Mouse (Mus musculus) mature B cell (primary cell): Measurements from ENCODE around the gene Prkn.

Experiments used
- in situ Hi-C: fragments of 300-500 bp; cut with MboI; formaldehyde crosslinking; loops from 2 replicates; pipeline ENCODE4 v1.14.3; 2019

Prkn gene

DNA sequence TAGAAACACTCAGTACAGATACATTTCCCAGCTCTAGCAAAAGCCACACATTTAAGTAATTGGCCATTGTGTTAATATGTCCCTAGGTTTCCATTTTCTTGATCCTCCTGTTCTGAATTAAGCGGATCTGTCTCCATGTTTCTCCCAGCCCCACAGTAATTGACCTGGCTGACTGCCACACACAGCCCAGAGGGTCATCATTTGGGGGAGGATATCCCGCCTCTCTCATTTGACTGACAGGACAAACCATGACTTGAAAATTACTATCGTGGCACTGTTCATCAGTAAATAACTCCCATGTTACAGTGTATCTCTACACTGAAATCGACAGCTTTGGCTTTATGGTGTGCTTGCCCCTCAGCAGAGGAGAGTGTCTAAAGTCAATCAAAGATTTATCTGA, 146.9 kb downstream of the Prkn start:
- in situ Hi-C loops, result no loop called here

DNA sequence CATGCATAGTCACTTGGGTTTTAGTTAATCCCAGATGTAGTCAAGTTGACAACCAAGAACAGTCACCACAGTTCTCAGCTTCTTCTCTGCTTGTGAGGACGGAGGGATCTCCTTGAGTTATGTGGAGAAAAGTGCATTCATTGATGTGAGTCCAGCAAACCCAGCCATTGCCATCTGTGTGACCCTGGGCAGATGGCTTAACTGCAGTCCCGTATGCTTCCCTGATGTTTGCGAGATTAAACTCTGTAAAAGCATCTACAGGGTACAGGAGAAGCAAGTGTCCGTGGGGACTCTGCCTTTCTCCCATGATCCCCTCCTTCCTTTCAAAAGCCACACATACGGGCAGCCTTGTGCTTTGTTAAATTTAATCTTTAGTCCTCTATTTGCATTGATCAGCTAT, 157.1 kb downstream of the Prkn start:
- in situ Hi-C loops, result no loop called here

DNA sequence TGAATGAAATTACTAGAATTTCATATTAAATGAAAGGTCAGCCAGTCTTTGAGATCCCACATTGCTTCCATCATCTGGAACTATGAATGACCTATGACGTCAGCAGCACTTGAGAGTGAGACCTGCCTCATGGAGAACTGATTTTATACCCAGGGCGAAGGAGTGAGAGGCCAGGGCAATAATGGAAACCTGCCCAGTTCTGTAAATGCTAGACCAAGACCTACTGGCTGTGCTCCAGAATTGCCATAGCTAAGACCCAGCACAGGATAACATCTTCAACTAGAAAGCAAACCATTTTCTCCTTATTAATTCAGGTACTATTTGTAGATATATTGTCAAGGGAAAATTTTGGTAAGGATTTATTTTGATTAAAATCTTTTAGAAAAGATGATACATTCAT, 183.2 kb downstream of the Prkn start:
- in situ Hi-C loops, result no loop called here

DNA sequence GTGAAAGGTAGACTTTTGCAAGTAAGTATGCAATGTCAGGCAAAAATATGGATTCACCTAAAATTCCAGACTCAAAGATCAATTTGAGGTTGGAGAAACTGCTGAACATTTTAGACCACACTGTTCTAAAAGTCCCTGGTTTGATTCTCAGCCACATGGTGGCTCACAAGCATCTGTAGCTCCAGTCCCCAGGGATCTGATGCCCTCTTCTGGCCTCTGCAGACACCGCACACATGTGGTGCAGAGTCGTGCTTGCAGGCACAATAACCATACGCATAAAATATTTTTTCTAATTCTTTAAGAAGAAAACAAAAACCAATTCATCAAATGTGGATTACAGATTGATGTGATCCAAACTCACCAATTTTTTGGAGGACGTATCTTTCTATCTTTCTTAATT, 189.2 kb downstream of the Prkn start:
- in situ Hi-C loops, result no loop called here

DNA sequence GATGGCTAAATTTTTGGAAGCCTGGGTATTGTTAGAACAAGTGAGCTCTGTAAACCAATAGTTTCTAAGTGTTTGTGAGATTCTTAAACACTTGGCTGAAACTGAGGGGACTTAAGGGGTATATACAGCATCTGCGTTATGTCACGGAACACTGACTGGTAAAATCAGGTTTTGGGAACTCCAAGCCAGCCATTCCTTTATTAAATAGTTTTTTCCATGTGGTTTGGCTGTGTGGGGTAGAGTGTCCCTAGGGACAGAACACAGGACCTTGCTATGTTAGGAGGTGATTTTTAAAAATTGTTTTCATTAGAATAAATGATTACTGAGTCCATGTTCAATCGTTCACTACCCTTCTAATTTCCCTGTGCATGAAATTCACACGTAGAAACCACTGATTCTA, 190.8 kb downstream of the Prkn start:
- in situ Hi-C loops, result no loop called here

DNA sequence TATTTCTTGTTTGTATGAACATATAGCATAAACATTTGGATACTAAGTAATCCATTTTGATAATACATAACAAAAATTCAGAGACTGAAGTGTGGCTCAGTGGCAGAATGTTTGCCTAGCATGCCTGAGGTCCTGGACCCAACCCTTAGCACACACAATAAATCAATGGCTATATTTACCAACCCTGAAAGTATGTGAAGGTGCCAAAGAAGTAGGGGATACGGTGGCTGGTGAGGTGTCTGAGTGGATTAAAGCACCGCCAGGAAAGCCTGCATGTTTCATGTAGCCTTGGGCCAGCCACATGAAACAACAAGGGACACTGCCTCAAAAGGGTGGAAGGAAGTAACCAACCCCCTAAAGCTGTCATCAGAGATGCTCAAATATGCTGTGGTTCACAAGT, 192.2 kb downstream of the Prkn start:
- in situ Hi-C loops, result no loop called here

DNA sequence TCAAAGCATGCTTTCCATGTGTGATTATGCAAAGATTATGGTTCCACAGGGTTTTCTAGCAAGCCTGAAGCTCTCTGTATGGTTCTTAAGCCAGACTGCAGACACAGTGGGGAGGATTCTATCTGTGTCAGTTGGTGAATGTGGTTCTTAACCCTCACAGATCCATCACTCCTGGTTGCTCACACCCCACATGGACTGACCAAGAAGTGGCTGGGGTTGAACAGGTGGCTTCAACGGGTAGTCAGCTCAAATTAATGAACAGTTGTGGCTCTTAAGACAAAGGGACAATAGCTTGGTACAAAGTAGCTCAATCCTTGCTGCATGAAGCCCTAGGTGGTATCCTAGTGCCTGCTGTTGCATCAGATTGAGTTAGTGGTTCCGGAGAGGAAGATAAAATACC, 193.4 kb downstream of the Prkn start:
- in situ Hi-C loops, result no loop called here

DNA sequence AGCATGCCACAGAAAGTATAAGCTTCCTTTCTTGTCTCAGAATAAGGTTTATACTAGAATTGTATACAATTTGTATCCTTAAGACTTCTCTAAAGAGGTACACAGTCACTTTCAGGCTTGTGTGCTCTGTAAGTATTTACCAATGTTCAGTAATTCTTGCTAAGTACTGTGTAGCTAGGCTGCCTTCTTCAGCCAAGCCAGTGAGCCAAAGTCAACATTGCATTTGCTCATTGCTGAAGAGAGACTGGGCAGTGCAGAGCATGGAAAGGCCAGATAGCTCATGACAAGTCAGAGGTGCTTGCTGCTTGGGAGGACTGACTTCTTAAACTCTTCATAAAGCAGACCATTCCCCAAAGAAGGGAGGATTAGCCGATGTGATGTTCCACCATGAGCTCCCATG, 198.1 kb downstream of the Prkn start:
- in situ Hi-C loops, result no loop called here

DNA sequence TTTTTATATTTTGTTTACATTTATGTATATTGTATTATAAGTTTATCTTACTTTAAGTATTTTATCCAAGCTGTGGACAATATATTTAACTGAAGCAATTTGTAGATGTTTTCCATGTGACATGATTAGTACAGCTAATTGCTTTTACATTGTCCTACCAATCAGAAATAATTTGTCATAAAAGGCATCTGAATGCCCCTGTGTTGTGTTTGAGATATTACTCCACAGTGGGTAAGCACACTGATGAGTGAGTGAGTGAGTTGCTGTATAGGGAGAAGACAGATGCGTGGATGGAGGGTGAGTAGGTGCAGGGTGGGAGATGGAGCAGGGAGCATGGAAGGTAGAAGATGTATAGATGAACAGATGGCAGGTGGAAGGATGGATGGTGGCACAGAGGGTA, 218.8 kb downstream of the Prkn start:
- in situ Hi-C loops, result no loop called here

DNA sequence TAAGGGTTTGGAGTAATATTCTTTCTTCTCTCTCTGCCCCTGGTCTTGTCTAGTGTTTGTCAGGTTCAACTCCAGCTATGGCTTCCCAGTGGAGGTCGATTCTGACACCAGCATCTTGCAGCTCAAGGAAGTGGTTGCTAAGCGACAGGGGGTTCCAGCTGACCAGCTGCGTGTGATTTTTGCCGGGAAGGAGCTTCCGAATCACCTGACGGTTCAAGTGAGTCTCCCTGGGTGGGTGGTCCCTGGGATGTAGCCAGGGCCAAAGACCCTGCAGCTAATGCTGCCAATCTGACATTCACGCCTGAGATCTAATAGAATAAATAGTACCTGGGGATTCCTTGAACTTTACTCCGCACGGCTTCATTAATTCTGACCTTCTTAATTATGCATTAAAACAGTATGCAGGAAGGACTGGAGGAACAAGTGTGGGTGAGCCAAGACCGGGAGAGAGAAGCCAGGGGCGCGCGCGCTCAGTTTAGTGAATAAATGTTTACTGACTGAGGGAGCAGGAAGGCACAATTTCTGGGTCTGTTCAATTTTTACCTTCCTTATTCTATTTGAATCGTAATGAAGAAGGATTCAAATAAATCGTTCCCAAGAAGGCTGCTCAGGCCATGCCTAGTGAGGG, 227.0 kb downstream of the Prkn start:
- in situ Hi-C loops, result no loop called here

DNA sequence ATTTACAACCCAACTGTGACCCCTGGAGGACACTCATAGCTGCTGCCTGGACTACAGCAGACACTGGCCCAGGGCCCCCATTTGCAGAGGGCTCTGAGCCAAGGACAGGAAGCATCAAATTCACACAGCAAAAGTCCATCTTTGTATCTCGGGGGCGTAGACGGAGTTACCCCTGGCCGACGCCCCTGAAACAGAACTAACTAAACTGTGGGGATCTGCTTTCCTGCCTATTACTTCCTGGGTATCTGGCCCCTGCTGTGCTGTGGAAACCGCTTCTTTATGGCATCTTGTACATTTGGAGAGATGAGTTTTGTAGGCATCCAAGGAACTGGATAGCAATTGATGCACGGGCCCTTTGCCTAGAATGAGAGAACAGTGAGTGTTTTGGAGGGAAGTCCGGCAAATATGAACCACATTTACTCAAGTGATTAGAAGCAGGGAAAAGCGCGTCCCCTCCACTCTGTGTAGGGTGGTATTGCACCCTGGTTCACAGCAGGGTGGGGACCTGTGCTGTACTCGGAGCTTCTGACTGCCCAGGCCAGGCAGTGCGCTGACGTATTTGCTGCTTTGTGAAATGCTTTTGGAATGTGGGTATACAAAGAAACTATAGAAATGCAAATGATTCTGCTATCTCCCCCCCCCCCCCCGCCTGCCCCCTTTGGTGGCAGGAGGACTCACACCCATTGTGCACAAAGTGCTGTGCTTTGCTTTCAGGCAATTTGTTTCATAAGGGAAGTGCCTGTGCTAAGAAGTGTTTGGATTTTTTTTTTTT, 227.7 kb downstream of the Prkn start:
- in situ Hi-C loops, result no loop called here

DNA sequence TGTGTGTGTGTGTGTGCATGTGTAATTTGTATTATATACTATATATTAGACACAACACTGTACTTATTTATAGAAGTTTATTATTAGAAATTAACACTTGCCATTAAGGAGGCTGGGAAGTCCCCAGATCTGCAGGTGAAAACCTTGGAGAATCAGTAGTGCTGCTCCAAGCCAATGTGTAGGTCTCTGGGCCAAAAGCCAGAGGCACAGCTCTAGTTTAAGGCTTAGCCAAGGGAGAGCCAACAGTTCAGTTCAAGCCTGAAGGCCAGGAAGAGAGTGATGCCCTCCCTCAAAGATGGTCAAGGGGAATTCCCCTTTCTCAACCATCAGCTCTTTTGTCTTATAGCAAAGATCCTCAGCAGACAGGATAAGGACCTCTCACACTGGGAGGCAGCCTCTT, 230.8 kb downstream of the Prkn start:
- in situ Hi-C loops, result no loop called here

DNA sequence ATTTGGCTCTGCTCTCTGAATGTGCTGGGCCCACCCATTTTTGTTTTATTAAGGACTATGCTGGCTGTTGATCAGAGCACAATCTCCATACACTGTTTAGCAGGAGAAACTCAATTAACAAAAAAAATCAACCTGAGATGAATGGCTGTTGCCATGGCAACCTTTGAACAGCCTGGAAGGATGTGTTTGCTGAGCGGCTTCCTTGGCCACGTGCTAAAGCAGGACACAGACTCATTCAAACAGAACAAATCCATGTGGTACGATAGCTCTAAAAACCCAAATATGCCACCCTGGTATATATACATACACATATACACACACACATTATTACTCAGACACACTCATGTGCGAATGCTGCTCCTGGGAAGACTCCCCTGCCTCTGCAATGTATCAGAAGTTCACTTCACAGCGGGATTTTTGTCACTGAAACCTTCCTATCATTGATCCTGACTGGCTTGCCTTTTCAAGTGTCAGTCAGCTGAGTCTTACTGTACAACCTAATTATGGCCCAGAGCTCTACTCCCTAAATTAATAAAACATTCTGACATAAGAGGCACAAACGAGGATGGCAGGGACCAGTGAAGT, 236.2 kb downstream of the Prkn start:
- in situ Hi-C loops, result no loop called here

DNA sequence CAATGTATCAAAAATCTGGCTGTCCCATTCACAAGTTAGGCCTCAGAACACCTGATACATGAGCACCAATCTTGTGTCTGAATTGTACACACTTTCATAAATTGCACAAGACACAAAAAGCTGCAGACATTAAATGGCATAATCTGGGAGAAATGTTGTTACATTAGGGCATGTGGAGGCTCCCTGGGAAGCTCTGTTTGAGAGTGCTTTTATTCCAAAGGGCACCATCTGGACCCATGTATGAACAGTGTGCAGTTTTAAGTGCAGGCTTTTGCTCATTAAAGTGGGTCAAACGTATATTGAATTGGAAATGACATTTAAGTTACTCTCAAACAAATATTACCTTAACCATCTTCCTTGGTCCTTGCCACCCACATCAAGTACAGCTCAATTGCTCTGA, 246.3 kb downstream of the Prkn start:
- in situ Hi-C loops, result no loop called here

DNA sequence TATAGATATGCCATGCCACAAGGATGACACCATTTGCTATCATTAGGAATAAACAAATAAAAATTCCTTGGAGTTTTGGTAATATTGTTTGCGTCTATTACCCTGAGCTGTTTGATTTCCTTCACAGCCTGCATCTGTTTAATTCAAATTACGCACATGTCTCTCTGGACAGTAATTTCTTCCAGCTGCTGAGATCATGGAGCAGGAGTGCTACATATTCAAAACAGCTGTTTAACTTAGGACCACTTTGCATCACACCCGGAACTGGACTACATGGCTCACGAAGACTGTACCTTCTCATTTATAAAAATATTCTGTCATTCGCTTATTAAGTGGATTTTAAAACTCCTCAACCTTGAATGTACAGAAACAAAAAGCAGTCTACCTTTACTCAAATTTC, 246.9 kb downstream of the Prkn start:
- in situ Hi-C loops, result no loop called here

DNA sequence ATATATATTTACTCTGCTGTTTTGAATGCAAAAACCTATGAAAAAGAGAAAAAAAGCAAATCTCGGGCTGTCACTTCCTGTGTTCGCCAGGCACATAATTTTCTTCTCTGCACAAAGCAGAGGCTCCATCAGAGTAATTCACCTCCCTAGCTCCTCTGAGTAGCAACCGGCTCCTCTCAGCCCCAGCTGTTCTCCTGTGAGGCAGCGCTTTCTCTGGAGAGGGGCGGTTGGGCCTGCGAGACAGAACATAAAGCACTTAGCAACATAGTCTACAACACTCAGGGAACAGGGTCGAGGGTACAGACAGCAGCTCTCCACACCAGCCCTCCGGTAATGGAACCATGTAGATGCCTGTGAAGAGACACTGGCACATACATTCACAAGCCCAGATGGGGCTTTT, 247.6 kb downstream of the Prkn start:
- in situ Hi-C loops, result no loop called here

DNA sequence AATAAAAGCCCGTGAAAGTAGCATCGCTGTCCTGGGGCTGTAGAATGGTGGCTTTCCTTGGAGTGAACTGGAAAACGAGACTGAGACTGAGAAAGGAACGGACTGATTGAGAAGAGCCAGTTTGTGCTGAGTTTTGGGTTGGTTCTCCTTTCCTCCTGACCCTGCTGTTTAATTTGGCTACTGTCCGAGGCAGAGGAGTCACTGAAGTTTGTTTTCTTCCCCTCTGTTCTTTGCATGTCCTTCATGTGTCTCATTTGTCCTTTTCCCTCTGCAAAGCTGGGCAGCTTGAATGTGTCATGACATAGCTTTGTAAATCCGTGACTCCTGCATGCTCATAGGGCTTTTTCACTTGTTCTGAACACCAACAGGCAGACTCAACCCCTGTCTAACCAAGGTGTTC, 249.2 kb downstream of the Prkn start:
- in situ Hi-C loops, result no loop called here

DNA sequence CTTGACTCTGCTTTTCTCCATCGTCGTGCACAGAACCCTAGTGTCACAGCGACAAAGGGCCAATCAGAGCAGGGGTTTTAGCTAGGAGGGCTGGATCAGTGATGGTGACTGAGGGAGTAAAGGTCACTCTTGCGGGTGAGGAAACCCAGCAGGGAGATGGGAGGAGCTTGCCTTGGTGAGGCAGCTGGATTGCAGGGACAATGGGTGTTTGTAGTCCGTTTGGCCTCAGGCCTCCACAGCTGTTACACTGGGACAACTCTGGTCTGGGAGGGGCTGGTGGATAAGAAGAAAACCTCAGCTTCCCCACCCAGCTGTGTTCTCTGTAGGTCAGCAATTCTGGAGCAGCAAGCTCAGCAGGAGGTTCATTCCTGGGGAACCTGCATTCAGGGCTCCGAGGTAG, 252.7 kb downstream of the Prkn start:
- in situ Hi-C loops, result no loop called here

DNA sequence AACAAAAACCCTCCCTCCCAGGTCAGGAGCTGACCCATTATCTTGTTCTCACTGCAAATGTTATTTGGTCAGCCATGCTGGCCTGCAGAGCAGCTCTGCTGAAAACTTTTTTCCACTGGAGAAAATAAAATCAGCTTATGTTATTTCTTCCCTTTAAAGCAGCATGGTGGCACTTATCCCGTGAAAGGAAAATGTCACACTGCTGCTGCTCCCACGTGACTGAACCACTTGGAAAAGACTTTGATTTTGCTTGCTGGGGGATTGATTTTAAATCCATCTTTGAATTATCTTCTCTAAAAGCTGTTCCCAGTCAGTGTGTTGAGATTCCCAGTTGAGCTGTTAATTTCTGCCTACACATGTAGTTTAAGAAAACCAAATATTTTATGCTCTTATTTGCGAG, 253.1 kb downstream of the Prkn start:
- in situ Hi-C loops, result no loop called here

DNA sequence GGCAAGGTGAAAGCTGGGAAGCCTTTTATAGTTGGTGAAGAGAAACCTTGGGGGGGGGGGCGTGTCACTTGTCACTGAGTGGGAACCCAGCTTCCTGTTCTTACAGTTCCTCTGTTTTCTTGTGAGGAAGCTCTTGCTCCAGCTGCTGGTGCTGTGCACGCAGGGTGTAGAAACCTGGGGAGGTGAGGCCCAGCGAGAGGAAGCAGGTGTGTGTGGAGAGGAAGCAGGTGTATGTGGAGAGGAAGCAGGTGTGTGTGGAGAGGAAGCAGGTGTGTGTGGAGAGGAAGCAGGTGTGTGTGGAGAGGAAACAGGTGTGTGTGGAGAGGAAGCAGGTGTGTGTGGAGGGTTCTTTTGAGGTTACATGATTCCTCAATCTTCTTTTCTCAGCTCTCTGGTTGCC, 266.8 kb downstream of the Prkn start:
- in situ Hi-C loops, result no loop called here

DNA sequence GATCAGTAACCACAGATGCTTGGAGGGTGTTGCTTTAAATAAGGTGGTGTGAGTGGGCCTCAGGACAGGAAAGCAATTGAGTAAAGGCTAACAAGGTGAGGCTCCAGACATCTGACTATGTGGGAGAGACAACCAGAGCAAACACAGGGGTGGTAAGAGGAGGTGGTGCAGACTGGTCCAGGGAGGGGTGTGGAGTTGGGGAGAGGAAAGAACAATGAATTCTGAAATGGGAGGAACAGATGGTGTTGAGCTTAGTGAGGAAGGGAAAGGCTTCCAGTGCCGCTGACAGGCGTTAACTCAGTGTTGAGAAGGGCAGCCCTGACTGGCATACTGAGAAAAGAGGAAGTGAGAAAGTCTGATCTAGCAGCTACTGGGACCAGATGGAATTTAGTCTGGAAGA, 267.7 kb downstream of the Prkn start:
- in situ Hi-C loops, result no loop called here

DNA sequence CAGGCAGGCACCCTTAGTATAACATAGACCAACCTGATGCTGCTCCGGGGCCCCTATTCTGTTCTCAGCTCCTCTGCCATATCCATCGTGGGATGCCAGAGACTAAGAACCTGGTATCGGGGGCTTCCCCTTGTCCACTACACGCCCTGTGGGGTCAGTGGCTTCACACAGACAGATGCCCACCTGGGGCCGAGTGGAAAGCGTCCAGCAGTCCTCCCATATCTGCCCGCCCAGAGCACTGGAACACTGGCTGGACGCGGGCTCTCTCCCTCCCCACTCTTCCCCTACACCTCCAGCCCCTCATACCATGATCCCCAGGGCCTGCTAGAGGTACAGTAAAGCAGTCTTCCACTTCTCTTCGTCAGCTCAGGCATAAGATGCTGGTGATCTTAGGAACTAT, 277.3 kb downstream of the Prkn start:
- in situ Hi-C loops, result no loop called here

DNA sequence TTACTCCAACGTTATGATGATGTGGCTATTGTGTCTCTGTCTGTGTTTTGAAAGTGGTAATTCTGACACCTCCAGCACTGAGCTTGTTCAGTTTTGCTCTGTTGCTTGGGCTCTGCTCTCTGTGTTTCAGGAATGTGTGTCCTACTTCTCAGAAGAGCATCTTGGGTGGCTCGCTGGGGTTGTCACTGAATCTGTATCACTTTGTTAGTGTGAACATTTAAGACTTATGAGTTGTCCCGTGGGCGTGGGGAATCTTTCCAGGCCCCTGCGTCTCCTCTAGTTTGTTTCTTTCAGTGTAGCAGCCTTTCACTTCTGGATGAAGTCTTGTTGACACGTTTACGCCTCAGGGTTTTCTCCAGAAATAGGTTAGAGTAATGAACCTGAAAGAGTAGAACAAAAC, 283.9 kb downstream of the Prkn start:
- in situ Hi-C loops, result no loop called here

DNA sequence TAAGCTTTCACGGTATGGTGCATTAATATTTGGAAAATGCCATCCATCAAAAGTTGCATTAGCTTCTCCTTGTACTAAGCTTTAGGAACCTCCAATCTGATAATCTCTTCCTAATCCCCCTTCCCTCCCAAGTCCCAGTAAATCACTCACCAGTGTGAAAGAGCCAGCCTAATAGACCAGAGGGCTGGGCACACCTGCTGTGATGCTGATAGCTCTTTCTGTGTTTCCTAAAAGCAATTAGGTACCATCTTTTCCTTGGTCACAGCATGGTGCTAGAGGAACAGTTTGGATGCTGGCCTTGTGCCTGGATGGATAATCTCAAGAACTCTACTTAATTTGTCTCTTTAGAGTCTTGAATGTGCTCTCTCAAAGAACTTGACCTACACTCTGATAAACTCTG, 287.0 kb downstream of the Prkn start:
- in situ Hi-C loops, result no loop called here
